Mouse (Mus musculus) E14TG2a.4 (cell line): ENCODE results near the gene Olfr645.

Source experiments
- H3K27me3 ChIP-seq: 2 replicates; pipeline ENCODE4 v1.6.1; 2014; ENCODE audit warnings: low read length, control low read depth; ENCODE audit not compliant: insufficient read depth
- H3K36me3 ChIP-seq: 2 replicates; pipeline ENCODE4 v1.6.1; 2014; ENCODE audit warnings: low read length, control low read depth; ENCODE audit not compliant: insufficient read depth
- H3K4me1 ChIP-seq: replicated peaks from 2 replicates; pipeline ENCODE4 v1.6.1; 2014; ENCODE audit warnings: low read depth, low read length, control low read depth
- H3K4me3 ChIP-seq: replicated peaks from 2 replicates; pipeline ENCODE4 v1.5.1; 2014; ENCODE audit warnings: mild to moderate bottlenecking, low read length
- H3K9me3 ChIP-seq: 2 replicates; pipeline ENCODE4 v1.6.1; 2014; ENCODE audit warnings: low read length, control low read depth
- CTCF ChIP-seq: conservative IDR thresholded peaks from 2 replicates; pipeline ENCODE4 v1.5.1; 2014; ENCODE audit warnings: low read length
- NANOG ChIP-seq: IDR thresholded peaks from 2 replicates; pipeline ENCODE4 v1.6.1; 2014; ENCODE audit warnings: borderline replicate concordance, low read length, mixed read lengths
- POU5F1 ChIP-seq: IDR thresholded peaks from 2 replicates; pipeline ENCODE4 v1.6.1; 2014; ENCODE audit warnings: low read length, borderline replicate concordance

Gene Olfr645

DNA sequence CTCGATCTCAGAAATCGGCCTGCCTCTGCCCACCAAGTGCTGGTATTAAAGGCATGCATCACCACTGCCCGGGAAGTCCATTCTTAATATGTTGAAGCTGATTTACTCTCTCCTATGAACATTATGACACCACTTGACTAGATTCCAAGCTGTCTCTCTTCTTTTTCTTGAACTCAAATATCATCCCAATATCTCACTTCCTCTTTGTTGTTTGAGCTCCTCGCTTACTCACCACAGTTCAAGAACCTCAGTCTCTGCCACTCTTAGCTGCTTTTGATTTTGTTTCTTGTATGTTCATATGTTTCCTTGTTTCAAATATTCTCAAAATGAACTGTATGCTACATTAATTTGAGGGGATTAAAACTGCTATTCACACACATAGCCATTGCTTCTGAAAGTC is 34.5 kb downstream of the Olfr645 start:
- Histone ChIP-seq H3K27me3 (no peaks in the 10 kb centered on the region), H3K4me3 (no peak overlapping the region), H3K9me3 (no peaks in the 10 kb centered on the region), H3K36me3 (no peaks in the 10 kb centered on the region), H3K4me1 (no peaks in the 10 kb centered on the region)
- TF ChIP-seq CTCF (no peak), POU5F1 (no peak)

DNA sequence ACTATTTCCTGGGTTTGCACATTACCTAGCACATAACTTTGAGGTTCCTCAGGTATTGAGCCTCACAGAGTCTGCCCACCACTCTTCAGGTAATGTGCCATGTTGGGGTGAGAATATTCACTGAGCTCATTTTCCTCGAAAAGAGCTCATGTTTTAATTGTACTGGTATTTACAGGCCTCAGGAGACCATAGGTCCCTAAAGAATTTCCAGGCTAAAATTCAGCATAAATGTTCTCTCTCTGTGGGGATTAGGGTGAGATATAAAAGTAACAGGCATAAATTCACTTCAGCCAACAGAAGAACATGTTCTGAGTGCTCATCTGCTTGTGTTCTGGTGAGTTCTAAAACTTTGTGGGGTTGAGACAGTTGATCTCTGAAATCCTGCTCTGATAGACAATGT is 50.1 kb downstream of the Olfr645 start, which contains the start of gene Olfr641:
Olfr641 (plus strand) TSS at position 301 of the 400 bp plus-strand sequence.
- Histone ChIP-seq H3K4me1 (no peaks in the 10 kb centered on the region), H3K4me3 (no peak within 1 kb of the TSS; the same call in 1 of the 2 replicates), H3K36me3 (no peaks in the 10 kb centered on the region), H3K27me3 (0 out of 2 replicates have a peak, but pooled peaks cover 3% of the 10 kb centered on the region), H3K9me3 (peaks cover 5% of the 10 kb centered on the region)
- TF ChIP-seq POU5F1 (no peak), CTCF (no peak), NANOG (no peak)
